13 mouse cellular contexts compared by ENCODE assay signal in genomic region chr4:9095646-9096045, GRCm38 (mm10).
DNase-seq lines count a peak whose midpoint lies in the region; ATAC-seq and TF ChIP-seq lines count a peak whose summit lies in the region.
"Had no signal": no experiment of that assay in that cellular context is flagged by ENCODE, and none has a peak within 500 bp of the region (broad histone marks: within the 10 kb centered on the region; RNA-seq: fewer than 3 reads in every experiment).

No protein-coding gene starts in this region.

- H3K36me3 ChIP-seq in forebrain, postnatal 0 days (ENCODE audit: insufficient read depth) = no peaks in the 10 kb centered on the region
- H3K36me3 ChIP-seq in forebrain, embryonic 12.5 days (replicated peaks) = no peaks in the 10 kb centered on the region
- H3K36me3 ChIP-seq in hindbrain, embryonic 11.5 days (ENCODE audit: control insufficient read depth, insufficient read depth, low read length) = no peaks in the 10 kb centered on the region
- H3K36me3 ChIP-seq: forebrain, embryonic 10.5 days; heart, embryonic 13.5 days had no signal

- H3K4me1 ChIP-seq in forebrain, postnatal 0 days (ENCODE audit: insufficient read depth) = no peaks in the 10 kb centered on the region
- peaks cover 25% of the 10 kb centered on the region for H3K4me1 ChIP-seq in forebrain, embryonic 12.5 days
- H3K4me1 ChIP-seq in hindbrain, embryonic 11.5 days (replicated peaks; ENCODE audit: control insufficient read depth, insufficient read depth, low read length) = peaks cover 4% of the 10 kb centered on the region; the same call in 1 of the 2 replicates

- H3K4me3 ChIP-seq in forebrain, postnatal 0 days (ENCODE audit: low read depth, low read length) = no peak overlapping the region
- H3K4me3 ChIP-seq in forebrain, embryonic 12.5 days (replicated peaks) = no peak overlapping the region
- H3K4me3 ChIP-seq in hindbrain, embryonic 11.5 days (ENCODE audit: low read depth, low read length) = no peak overlapping the region
- H3K4me3 ChIP-seq: forebrain, embryonic 10.5 days; heart, embryonic 13.5 days had no signal

- no peak overlapping the region for H3K4me2 ChIP-seq in forebrain, postnatal 0 days (ENCODE audit: low read depth)
- H3K4me2 ChIP-seq in forebrain, embryonic 12.5 days = no peak overlapping the region
- no peak overlapping the region for H3K4me2 ChIP-seq in hindbrain, embryonic 11.5 days (replicated peaks; ENCODE audit: low read depth, low read length)
- H3K4me2 ChIP-seq: heart, embryonic 13.5 days had no signal

- no peaks in the 10 kb centered on the region for H3K9me3 ChIP-seq in forebrain, postnatal 0 days (ENCODE audit: low read length)
- H3K9me3 ChIP-seq in forebrain, embryonic 12.5 days = no peaks in the 10 kb centered on the region
- H3K9me3 ChIP-seq in hindbrain, embryonic 11.5 days (ENCODE audit: control insufficient read depth, low read length) = no peaks in the 10 kb centered on the region
- H3K9me3 ChIP-seq: forebrain, embryonic 10.5 days; heart, embryonic 13.5 days had no signal

- TF ChIP-seq CTCF in forebrain, postnatal 0 days (IDR thresholded peaks at IDR 0.05; ENCODE audit: low read depth) = no peak

- no peak overlapping the region for H3K27ac ChIP-seq in forebrain, postnatal 0 days (ENCODE audit: low read depth, low read length)
- H3K27ac ChIP-seq in forebrain, embryonic 12.5 days = no peak overlapping the region
- no peak overlapping the region for H3K27ac ChIP-seq in hindbrain, embryonic 11.5 days (ENCODE audit: low read depth, low read length)
- H3K27ac ChIP-seq: heart, embryonic 13.5 days; macrophage had no signal

- no peak for ATAC-seq in forebrain, postnatal 0 days
- no peak for ATAC-seq in forebrain, embryonic 12.5 days (ENCODE audit: low FRiP score)
- no peak for ATAC-seq in hindbrain, embryonic 11.5 days (ENCODE audit: low FRiP score)

- H3K27me3 ChIP-seq in forebrain, postnatal 0 days (ENCODE audit: insufficient read depth, low read length) = no peaks in the 10 kb centered on the region
- peaks cover 6% of the 10 kb centered on the region; the same call in 1 of the 2 replicates for H3K27me3 ChIP-seq in forebrain, embryonic 12.5 days
- no peaks in the 10 kb centered on the region for H3K27me3 ChIP-seq in hindbrain, embryonic 11.5 days (ENCODE audit: control insufficient read depth, insufficient read depth, low read length)

- DNase-seq in forebrain, postnatal 0 days = peak; percentile 25
- DNase-seq in layer of hippocampus, adult 9-11 months = peak; percentile 51
- DNase-seq in layer of hippocampus, postnatal 14 days (ENCODE audit: low spot score in 2 of 2) = no peak
- DNase-seq in brain, adult 2 months (ENCODE audit: low read depth, low spot score) = peak; percentile 61
- DNase-seq in lung, postnatal 14 days = peak; percentile 23
- no peak for DNase-seq in hindbrain, embryonic 11.5 days (ENCODE audit: low spot score)
- DNase-seq in kidney, adult 18-20 months = no peak
- DNase-seq: adrenal gland, postnatal 36 days; cerebellum, adult 9-10 months had no signal

- no peak overlapping the region for H3K9ac ChIP-seq in forebrain, postnatal 0 days
- no peak overlapping the region for H3K9ac ChIP-seq in forebrain, embryonic 12.5 days
- H3K9ac ChIP-seq in hindbrain, embryonic 11.5 days (ENCODE audit: low read depth, low read length) = no peak overlapping the region
- H3K9ac ChIP-seq: heart, embryonic 13.5 days had no signal

- 55% methylated on average over 7 of the region's 7 CpGs for WGBS in forebrain, postnatal 0 days
- WGBS in forebrain, embryonic 12.5 days = 57% methylated on average over 7 of the region's 7 CpGs
- 54% methylated on average over 7 of the region's 7 CpGs for WGBS in hindbrain, embryonic 11.5 days

Comparison
In these comparisons a context has a peak if more than half of its experiments do, and no peak if none do; other contexts are left out.
1. DNase-seq: peak in forebrain, postnatal 0 days (single experiment), layer of hippocampus, adult 9-11 months (single experiment), brain, adult 2 months (single experiment) and lung, postnatal 14 days (single experiment); none in layer of hippocampus, postnatal 14 days (0 of 2), hindbrain, embryonic 11.5 days (single experiment) and kidney, adult 18-20 months (single experiment).